ENCODE assay signal across 8 mouse cellular contexts in genomic region chr9:61723021-61723581, GRCm38 (mm10).
A peak's percentile ranks its signal among the peaks of the same experiment; 100 is the strongest.
DNase-seq lines count a peak whose midpoint lies in the region; ATAC-seq and TF ChIP-seq lines count a peak whose summit lies in the region.

No protein-coding gene starts in this region.

- no peak overlapping the region for H3K9ac ChIP-seq in forebrain, embryonic 14.5 days (ENCODE audit: low read length)

- intact Hi-C loops in gastrocnemius, adult 2 months (cut with DNase I) = loop anchor here (10.0 kb wide), 1 partner anchor 142 kb away; no protein-coding TSS in a partner anchor

- no peaks in the 10 kb centered on the region for H3K27me3 ChIP-seq in kidney, adult 2 months (replicated peaks; ENCODE audit: control insufficient read depth, insufficient read depth, low read length)
- H3K27me3 ChIP-seq in forebrain, embryonic 14.5 days (replicated peaks; ENCODE audit: control insufficient read depth, insufficient read depth, low read length) = no peaks in the 10 kb centered on the region

- WGBS in kidney, adult 2 months = 22% methylated on average over 8 of the region's 8 CpGs
- 86% methylated on average over 8 of the region's 8 CpGs for WGBS in forebrain, embryonic 14.5 days

- ATAC-seq in common myeloid progenitor, adult 5-6 weeks (replicated peaks; ENCODE audit: low read depth, poor library complexity, severe bottlenecking) = peak; percentile 42; the same call in 1 of the 2 replicates
- ATAC-seq in forebrain, embryonic 14.5 days = no peak

- H3K4me1 ChIP-seq in kidney, adult 2 months (ENCODE audit: control insufficient read depth, insufficient read depth, low read length) = no peaks in the 10 kb centered on the region
- peaks cover 13% of the 10 kb centered on the region for H3K4me1 ChIP-seq in forebrain, embryonic 14.5 days (ENCODE audit: control insufficient read depth, insufficient read depth, low read length)

- no peak overlapping the region for H3K27ac ChIP-seq in gastrocnemius, adult 2 months
- H3K27ac ChIP-seq in kidney, adult 2 months (ENCODE audit: insufficient read depth, low read depth, low read length) = no peak overlapping the region
- H3K27ac ChIP-seq in forebrain, embryonic 14.5 days (ENCODE audit: low read depth, low read length) = no peak overlapping the region

- H3K9me3 ChIP-seq in forebrain, embryonic 14.5 days (replicated peaks; ENCODE audit: control insufficient read depth, low read length) = no peaks in the 10 kb centered on the region

- TF ChIP-seq CTCF in gastrocnemius, adult 2 months (IDR thresholded peaks at IDR 0.05) = no peak
- TF ChIP-seq CTCF in kidney, adult 2 months (conservative IDR thresholded peaks at IDR 0.05; ENCODE audit: insufficient read depth, insufficient read length, low read depth, low read length) = no peak

- no peak for TF ChIP-seq POLR2A in kidney, adult 2 months (IDR thresholded peaks at IDR 0.05; ENCODE audit: low read depth, low read length)

- DNase-seq in gastrocnemius, adult 2 months = peak; percentile 28
- no peak for DNase-seq in gastrocnemius, postnatal 25 days
- peak; percentile 86 for DNase-seq in kidney, adult 2 months
- peak; percentile 25 for DNase-seq in lung, postnatal 36 days
- no peak for DNase-seq in layer of hippocampus, postnatal 36 days
- DNase-seq in forebrain, embryonic 14.5 days (ENCODE audit: low spot score) = no peak
- DNase-seq in urinary bladder, adult 2 months (ENCODE audit: low spot score) = no peak

- H3K4me3 ChIP-seq in gastrocnemius, adult 2 months = no peak overlapping the region
- no peak overlapping the region for H3K4me3 ChIP-seq in kidney, adult 2 months (ENCODE audit: insufficient read depth, low read depth, low read length)
- no peak overlapping the region for H3K4me3 ChIP-seq in forebrain, embryonic 14.5 days (ENCODE audit: low read depth, low read length)

- H3K36me3 ChIP-seq in kidney, adult 2 months (ENCODE audit: control insufficient read depth, insufficient read depth, low read length) = no peaks in the 10 kb centered on the region
- no peaks in the 10 kb centered on the region for H3K36me3 ChIP-seq in forebrain, embryonic 14.5 days (ENCODE audit: control insufficient read depth, insufficient read depth, low read length)

- no peak overlapping the region for H3K4me2 ChIP-seq in forebrain, embryonic 14.5 days (ENCODE audit: low read length)

Comparison
In these comparisons a context has a peak if more than half of its experiments do, and no peak if none do; other contexts are left out.
1. DNase-seq: peak in gastrocnemius, adult 2 months (single experiment), kidney, adult 2 months (single experiment) and lung, postnatal 36 days (single experiment); none in gastrocnemius, postnatal 25 days (single experiment), layer of hippocampus, postnatal 36 days (0 of 2), forebrain, embryonic 14.5 days (single experiment) and urinary bladder, adult 2 months (single experiment).